Mouse (Mus musculus) lung, postnatal 0 days (tissue): ENCODE measurements around the gene Fam136a. TPM values are rescaled to one million over a fixed set of nuclear protein-coding genes. Genes with fewer than 3 reads are reported as not detected.
A peak's percentile ranks its signal among the peaks of the same experiment; 100 is the strongest.

Source experiments
- ATAC-seq: fragments of 200-750 bp; cut with Nextera tagmentation; 2 replicates; pipeline ENCODE4 v1.8.0; 2017; ENCODE audit warnings: moderate library complexity
- DNase-seq: peaks from one replicate; pipeline ENCODE4 v3.0.0-alpha.2; 2016; ENCODE audit warnings: low spot score
- H3K27ac ChIP-seq: fragments of 300-500 bp; sonication (generic); 2 replicates; pipeline ENCODE4 v1.5.1; 2014; ENCODE audit warnings: antibody characterized with exemption, mild to moderate bottlenecking, low read length, mixed read lengths
- H3K27me3 ChIP-seq: fragments of 300-500 bp; sonication (generic); replicated peaks from 2 replicates; pipeline ENCODE4 v1.6.1; 2014; ENCODE audit warnings: low read length, mixed read lengths; ENCODE audit not compliant: insufficient read depth
- H3K36me3 ChIP-seq: fragments of 300-500 bp; sonication (generic); 2 replicates; pipeline ENCODE4 v1.6.1; 2014; ENCODE audit warnings: low read length, mixed read lengths; ENCODE audit not compliant: insufficient read depth
- H3K4me1 ChIP-seq: fragments of 300-500 bp; sonication (generic); 2 replicates; pipeline ENCODE4 v1.6.1; 2014; ENCODE audit warnings: antibody characterized with exemption, low read depth, low read length, mixed read lengths; ENCODE audit not compliant: insufficient read depth
- H3K4me2 ChIP-seq: fragments of 300-500 bp; sonication (generic); replicated peaks from 2 replicates; pipeline ENCODE4 v1.6.1; 2014; ENCODE audit warnings: low read depth, mild to moderate bottlenecking, low read length, moderate library complexity, mixed read lengths
- H3K4me3 ChIP-seq: fragments of 300-500 bp; sonication (generic); 2 replicates; pipeline ENCODE4 v1.5.1; 2014; ENCODE audit warnings: low read depth, low read length
- H3K9ac ChIP-seq: fragments of 300-500 bp; sonication (generic); replicated peaks from 2 replicates; pipeline ENCODE4 v1.6.1; 2014; ENCODE audit warnings: low read depth, mild to moderate bottlenecking
- H3K9me3 ChIP-seq: fragments of 300-500 bp; sonication (generic); 2 replicates; pipeline ENCODE4 v1.6.1; 2016; ENCODE audit warnings: low read length, mixed read lengths
- CTCF ChIP-seq: IDR thresholded peaks from 2 replicates; pipeline ENCODE4 v1.5.1; 2016; ENCODE audit warnings: antibody characterized with exemption, mild to moderate bottlenecking
- EP300 ChIP-seq: IDR thresholded peaks from 2 replicates; pipeline ENCODE4 v1.6.1; 2016; ENCODE audit warnings: antibody characterized with exemption, mild to moderate bottlenecking, control low read depth
- WGBS: fragments of 180-500 bp; shearing (Covaris S2); extraction: QIAGEN DNeasy Blood & Tissue Kit; methylation state at CpG from one replicate; pipeline ENCODE4 v1.1.7; 2014; 5-methylcytosine and 5-hydroxymethylcytosine counted together
- polyA plus RNA-seq: library from polyadenylated mRNA; unstranded; fragments of >200 nt; fragmentation: Nextera tagmentation; extraction: Ambion mirVana; gene quantifications from 2 replicates; pipeline ENCODE4 v1.2.1, GENCODE M21; 2015

Fam136a gene
- polyA plus RNA-seq, 1 experiment from 2014 or later = 45.3 TPM

- Histone ChIP-seq H3K27ac (peak within 1 kb of the TSS; percentile 99), H3K4me2 (peak within 1 kb of the TSS; percentile 59), H3K36me3 (no peaks in the 10 kb centered on the region), H3K9ac (peak within 1 kb of the TSS; percentile 94), H3K4me1 (no peaks in the 10 kb centered on the region), H3K4me3 (peak within 1 kb of the TSS; percentile 85), H3K27me3 (no peaks in the 10 kb centered on the region), H3K9me3 (no peaks in the 10 kb centered on the region)
- peak; percentile 97 for ATAC-seq
- peak; percentile 100 for DNase-seq
- TF ChIP-seq EP300 (no peak), CTCF (no peak)
- WGBS = under 1% methylated on average over 53 of the region's 62 CpGs
These were observed 38.8 kb downstream of the Fam136a start, which contains the start of gene Tia1 for GRCm38 (mm10) chr6:86404100-86404861. Gene Tia1 (plus strand): TSS chr6:86404219.

GRCm38 (mm10) chr6:86404996-86405395 lies 39.5 kb downstream of the Fam136a start:
- Histone ChIP-seq H3K36me3 (no peaks in the 10 kb centered on the region), H3K4me2 (peak overlapping the region; percentile 59), H3K9me3 (no peaks in the 10 kb centered on the region), H3K4me1 (no peaks in the 10 kb centered on the region), H3K9ac (peak overlapping the region; percentile 94), H3K4me3 (peak overlapping the region; percentile 85), H3K27me3 (no peaks in the 10 kb centered on the region), H3K27ac (peak overlapping the region; percentile 99)
- ATAC-seq (no peak), DNase-seq (peak; percentile 28)
- WGBS = under 1% methylated on average over 11 of the region's 11 CpGs
- TF ChIP-seq CTCF (no peak), EP300 (no peak)

- Histone ChIP-seq H3K27me3 (no peaks in the 10 kb centered on the region), H3K36me3 (no peaks in the 10 kb centered on the region), H3K9ac (no peak overlapping the region), H3K9me3 (no peaks in the 10 kb centered on the region), H3K27ac (no peak overlapping the region), H3K4me2 (no peak overlapping the region), H3K4me3 (no peak overlapping the region), H3K4me1 (no peaks in the 10 kb centered on the region)
- ATAC-seq (no peak), DNase-seq (no peak)
- no peak for TF ChIP-seq EP300
- TF ChIP-seq CTCF = no peak
These were observed 40.9 kb downstream of the Fam136a start for GRCm38 (mm10) chr6:86406306-86406705.

DNA sequence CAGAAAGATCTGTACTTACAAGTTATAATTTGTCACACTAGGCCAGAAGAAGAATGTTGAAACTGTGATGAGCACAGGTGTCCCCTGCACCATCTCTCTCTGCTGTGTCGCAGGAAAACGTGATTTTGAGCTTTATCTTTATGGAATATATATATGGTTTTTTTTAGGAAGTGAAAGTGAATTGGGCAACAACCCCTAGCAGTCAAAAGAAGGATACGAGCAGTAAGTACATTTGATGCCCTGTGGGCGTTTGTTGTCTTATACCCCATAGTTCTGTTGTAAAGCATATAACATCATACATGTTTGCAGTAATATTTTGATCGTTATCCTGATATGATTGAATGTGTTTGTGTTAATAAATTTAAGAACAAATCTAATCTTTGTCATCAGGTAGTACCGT lies 53.3 kb downstream of the Fam136a start:
- Histone ChIP-seq H3K36me3 (peaks cover 33% of the 10 kb centered on the region; the same call in 1 of the 2 replicates), H3K9ac (no peak overlapping the region), H3K4me1 (no peaks in the 10 kb centered on the region), H3K4me3 (no peak overlapping the region), H3K27ac (no peak overlapping the region), H3K27me3 (no peaks in the 10 kb centered on the region), H3K4me2 (no peak overlapping the region), H3K9me3 (no peaks in the 10 kb centered on the region)
- TF ChIP-seq CTCF = no peak
- no peak for TF ChIP-seq EP300
- WGBS = 90% methylated on average over 6 of the region's 6 CpGs
- DNase-seq (no peak), ATAC-seq (no peak)

DNA sequence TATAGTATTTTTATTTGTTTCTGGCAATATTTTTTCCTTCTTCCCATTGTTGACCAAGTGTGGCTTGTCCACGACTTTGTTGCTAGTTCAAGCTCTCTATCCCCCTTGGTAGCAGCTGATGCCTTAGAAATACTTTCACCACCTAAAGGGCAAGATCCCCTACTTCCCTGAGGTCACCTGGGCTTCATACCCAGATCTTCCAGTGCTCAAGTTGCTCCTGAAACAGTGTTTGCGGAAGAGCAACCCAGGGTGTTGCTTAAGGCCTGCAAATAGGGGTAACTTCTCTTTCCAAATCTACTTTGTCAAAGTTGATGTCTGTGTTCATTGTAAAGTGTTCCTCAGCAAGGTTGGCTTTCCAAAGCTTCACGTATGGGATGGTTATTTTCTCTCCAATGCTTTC lies 53.8 kb downstream of the Fam136a start:
- H3K36me3 ChIP-seq = peaks cover 32% of the 10 kb centered on the region; the same call in 1 of the 2 replicates
- DNase-seq (no peak), ATAC-seq (no peak)
- no peaks in the 10 kb centered on the region for H3K4me1 ChIP-seq
- 83% methylated on average over 3 of the region's 3 CpGs for WGBS
- H3K4me2 ChIP-seq = no peak overlapping the region
- no peak overlapping the region for H3K27ac ChIP-seq
- H3K9me3 ChIP-seq = no peaks in the 10 kb centered on the region
- H3K27me3 ChIP-seq = no peaks in the 10 kb centered on the region
- TF ChIP-seq EP300 (no peak), CTCF (no peak)
- no peak overlapping the region for H3K4me3 ChIP-seq
- H3K9ac ChIP-seq = no peak overlapping the region

Other genes with a start within 250 kb of the Fam136a start
- 1.9 and 2.3 TPM in 2 replicates for gene Tgfa, start 170.4 kb upstream of the Fam136a start, polyA plus RNA-seq
- 234 and 251 TPM in 2 replicates for gene Snrpg, start 5.7 kb downstream of the Fam136a start, polyA plus RNA-seq
- gene Pcyox1, start 31.5 kb downstream of the Fam136a start, polyA plus RNA-seq = 54.2 and 58.6 TPM in 2 replicates
- 59.1 and 66.3 TPM in 2 replicates for gene Tia1, start 38.6 kb downstream of the Fam136a start, polyA plus RNA-seq
- gene Gm44790, start 61.0 kb downstream of the Fam136a start, polyA plus RNA-seq = not detected in 2 replicates
- 23.3 and 23.5 TPM in 2 replicates for gene C87436, start 72.7 kb downstream of the Fam136a start, polyA plus RNA-seq
- 317 and 353 TPM in 2 replicates for gene Pcbp1, start 160.7 kb downstream of the Fam136a start, polyA plus RNA-seq